Mouse (Mus musculus): ENCODE measurements at regions not wholly inside any gene's neighbourhood (a gene's known extent, or its start where the extent isn't known, plus 50 kb on each side); places are given as distances from the start of the nearest gene placed in this dataset.
"Not testable (repeated sequence)": the region's sequence is repeated elsewhere in the genome, so short reads cannot be mapped to it uniquely, and the experiment has no call there.

DNA sequence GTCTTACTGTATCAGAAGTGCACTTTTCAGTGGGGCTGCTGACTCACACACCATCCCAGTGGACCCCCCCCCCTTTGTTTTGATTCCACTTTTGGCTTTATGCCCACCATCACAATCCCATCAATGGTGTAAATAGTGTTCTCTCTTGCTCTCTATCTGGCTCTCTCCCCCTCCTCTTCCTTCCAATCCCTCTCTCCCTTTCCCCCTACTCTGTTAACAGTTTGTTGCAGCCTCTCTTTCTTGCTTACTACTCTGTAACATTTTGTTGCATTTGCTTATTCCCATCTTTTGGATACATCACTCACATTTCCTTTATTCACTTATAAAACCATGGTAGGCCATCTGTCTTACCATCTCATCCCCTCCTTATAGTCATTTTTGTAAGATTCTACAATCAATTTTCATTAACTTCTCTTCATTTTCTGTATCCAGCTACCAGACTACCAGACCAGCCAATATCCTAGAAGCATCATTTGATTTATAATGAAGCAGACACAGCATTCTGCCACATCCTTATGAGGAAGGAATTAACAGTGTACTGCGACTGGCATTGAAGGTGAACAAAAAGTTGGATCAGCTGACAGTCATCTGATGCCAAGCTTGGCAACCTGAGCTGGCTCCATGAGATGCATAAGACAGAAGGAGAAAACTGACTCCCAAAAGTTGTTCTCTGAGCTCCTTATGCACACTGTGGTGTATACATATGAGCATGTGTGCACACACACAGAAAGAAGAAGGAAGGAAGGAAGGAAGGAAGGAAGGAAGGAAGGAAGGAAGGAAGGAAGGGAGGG lies 181.5 kb upstream of the Plcz1 start:
- no peak for DNase-seq

DNA sequence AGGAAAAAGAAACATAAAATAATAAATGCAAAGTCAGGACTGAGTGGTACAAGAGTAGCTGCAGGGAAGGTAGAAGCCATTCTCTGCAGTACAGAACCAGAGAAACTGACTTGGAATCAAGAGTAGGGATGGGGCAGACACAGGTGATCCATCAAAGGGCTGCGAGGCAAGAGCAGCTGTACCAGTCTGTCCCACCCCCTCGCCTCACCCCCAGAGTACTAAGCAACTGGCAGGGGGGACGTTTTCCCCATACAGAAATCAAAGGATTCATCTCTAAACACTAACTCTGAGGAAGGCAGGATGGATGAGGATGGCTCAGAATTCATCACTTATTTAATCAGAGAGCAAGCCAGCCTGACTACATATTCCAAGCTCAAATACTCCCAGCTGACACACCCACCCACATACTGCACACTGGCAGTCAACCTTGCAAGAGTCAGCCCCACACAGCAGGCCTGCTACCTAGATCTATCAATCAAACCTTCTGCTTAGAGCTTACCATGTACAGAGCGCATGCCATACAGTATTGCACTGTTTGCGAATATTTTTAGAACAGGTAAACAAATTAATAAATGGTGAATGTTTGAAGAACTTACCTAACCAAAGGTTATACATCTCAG lies 180.5 kb upstream of the Plcz1 start:
- DNase-seq: peak; percentile 23 to 32

DNA sequence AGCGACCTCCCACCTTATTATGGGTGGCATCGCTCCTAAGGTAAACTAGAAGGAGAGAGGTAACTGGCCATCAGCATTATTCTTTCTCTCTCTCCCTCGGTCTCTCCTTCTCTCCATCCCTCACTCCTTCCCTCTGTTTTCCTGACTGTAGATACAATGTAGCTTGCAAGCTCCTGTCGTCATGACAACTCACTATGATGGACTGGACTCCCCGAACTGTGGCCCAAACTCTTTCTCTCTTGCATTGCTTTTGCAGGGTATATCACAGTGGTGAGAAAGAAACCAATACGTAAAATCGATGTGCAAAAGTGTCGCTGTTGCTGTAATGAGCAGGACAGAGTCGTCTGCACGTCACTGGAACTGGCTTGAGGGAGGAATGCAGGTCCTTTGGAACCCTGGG lies 177.5 kb upstream of the Plcz1 start:
- no peak for DNase-seq

DNA sequence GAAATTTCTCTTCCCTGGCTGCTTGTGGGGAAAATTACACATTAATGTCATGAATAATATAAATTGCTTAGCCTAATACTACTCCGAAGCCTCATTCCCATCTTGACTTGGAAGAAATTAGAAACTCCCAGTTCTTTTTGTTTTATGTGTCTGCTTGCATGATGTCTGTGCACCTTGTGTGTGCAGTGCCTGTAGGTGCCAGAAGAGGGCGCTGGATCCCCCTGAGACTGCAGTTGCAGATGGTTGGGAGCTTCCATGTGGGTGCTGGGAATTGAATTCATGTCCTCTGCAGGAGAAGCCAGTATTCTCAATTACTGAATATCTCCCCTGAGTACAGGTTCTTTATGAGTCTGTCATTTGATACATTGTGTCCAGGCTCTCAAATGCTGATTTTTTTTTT lies 171.1 kb upstream of the Plcz1 start:
- DNase-seq: no peak

DNA sequence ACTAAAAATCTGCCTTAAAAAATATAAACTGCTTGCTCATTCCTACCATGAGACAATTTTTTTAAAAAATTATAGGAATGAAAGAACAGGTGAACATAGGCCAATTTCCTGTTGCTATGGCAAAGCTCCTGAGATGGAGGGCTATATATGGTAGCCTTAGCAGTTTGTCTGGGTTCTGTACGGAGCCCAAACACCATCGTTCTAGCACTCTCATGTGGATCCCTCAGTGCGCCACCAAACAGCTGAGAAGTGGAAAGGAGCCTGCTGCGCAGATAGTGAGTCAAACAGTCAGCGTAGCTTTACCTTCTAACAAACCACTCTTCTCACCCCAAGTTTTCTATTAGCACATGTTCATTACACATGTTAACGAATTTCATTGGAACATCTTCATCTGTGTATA lies 168.9 kb upstream of the Plcz1 start:
- DNase-seq: no peak

DNA sequence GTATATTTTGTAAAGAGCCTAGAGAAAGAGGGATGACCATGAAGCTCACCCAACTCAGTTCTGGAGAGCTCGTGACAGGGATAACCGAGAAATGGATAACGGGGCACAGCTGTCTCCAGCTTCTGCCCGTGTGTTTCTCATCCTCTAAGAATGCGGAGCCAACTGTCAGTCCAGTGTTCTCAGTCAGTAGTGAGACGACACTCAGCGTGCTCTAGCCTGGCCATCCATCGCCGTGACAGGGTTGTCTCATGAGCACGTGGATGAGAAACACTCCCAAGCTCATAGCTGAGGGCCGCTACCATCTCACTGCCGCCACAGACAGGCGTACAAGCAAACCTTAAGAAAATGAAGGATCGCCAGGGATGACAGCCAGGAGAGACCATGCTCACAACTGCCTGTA lies 167.8 kb upstream of the Plcz1 start:
- no peak for DNase-seq

DNA sequence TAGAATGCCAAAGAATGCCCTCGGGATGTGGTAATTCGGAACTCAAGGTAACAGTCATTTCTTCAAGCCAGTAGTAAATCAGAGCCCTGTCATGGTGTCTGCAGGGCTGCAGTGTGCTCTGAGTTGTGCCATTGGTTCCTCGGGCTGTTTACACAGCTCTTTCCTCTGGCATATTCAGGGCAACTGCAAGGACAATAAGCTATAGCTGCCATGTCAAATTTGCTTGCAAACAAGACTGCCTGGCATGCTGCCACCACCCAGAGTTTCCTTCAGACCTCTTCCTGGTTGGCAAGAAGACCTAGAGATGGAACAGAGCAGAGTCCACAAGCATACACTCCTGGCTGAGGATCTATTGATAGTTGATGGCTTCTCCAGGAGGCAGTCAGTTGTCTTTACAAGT lies 167.1 kb upstream of the Plcz1 start:
- DNase-seq: no peak

DNA sequence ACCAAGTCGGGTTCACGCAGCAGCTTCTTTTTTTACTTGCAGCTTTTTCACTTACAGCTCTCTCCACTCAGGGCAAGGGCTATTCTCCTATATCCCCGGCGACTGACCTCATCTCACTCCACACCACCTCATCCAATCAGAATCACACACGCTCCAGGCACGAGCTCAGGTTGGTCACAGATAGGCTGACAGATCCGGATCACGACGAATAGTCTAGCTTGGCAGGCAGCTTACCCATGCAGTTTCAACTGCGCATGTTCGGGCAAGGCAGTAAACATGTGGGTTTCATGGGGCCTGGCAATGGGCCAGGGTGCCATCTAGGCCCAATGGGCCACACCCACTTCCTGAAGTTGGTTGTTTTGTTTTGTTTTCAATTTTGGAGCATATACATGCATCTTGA lies 165.4 kb upstream of the Plcz1 start:
- not testable (repeated sequence) for DNase-seq

DNA sequence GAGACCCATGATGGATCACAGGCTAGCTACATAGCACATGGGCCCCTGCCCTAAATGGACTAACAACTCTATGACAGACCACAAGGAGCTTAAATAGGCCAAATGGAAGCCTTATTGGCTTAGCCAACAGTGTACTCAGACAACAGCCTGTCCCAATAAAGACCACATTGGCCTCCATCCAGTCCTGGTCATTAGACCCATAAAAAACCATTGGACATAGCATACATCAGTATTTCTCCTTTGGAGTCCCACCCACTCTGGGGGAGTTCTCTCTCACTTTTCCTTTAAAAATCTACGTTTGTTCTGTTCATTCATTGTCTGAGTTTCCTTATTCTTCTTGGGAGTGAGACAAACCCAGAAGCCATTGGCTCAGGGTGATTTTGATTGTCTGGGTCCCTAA lies 160.1 kb upstream of the Plcz1 start:
- DNase-seq: no peak

DNA sequence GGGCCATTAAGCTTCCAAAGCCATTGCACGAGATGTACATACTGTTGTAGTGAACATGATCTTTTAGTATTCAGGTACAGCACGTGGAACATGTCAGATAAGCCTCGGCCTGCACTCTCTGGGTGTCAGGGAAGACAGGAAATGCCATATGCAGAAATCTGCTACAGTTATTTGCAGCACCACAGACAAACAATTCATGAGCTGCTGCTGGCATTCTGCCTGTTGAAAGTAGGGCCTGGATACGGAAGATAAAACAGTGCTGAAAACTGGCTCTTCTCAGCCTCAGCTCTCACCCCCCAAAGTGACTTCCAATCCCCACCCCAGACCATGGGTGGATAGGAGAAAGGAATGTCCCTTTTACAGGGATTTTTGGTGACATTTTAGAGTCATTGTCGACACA lies 159.1 kb upstream of the Plcz1 start:
- no peak for DNase-seq

DNA sequence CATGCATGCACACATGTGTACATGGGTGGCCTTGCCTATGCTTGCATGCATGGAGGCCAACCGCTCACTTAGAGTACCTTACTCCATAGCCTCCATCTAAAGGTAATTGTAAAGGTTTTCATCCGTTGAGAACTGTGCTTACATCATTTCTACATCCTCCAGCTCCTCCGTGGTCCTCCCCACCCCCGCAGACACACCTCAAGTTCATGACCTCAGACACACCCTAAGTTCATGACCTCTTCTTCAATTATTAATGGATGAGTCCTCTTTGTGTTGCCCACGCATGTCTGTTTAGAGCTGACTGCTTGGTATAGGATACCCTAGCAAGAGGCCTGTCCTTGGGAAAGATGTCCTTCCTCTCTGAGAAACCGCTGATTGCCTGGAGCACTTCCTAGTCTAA lies 156.8 kb upstream of the Plcz1 start:
- no peak for DNase-seq

DNA sequence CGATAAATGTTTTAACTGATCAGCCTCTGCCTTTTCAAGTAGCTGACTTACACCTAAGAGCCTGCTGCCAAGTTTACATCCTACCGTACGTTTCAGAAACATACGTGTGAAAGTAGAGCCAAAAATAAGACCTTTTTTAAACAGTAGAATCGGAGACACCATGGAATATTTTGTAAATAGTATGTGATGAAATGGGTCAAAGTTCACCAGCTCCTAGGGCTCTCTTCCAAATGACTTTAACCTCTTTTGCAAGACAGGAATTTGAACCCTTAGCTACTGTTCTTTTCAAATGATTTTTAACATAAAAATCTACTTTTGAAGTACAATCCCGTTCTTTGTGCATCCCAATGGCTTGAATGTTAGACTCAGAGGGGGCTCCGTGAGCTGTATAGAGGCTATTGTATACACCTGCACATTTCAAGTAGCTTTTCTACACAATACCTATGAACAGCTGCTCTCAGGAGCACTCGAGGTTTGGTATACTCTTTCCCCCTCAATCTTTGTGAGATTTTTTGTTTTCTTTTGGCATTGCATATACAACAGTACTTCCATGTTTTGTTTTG lies 155.9 kb upstream of the Plcz1 start:
- no peak for DNase-seq

DNA sequence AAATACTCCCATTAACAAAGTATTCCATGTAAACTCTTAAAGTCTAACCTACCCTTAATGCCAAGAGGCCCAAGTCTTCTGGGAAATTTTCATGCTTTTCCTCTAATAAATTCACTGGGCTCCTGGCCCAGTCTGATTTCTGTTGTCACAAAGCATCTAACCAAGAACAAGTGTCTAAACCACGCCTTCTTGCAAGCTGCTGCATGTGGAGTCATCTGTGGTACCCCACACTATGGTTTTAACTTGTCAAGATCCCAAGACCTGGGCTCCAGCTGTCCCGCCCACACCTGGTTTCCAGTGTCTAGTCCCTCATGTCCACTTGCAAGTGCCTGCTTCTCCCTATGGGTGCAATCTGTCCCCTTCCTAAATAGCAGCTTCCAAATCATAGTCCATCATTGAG lies 153.0 kb upstream of the Plcz1 start:
- DNase-seq: peak; percentile 24 to 26

DNA sequence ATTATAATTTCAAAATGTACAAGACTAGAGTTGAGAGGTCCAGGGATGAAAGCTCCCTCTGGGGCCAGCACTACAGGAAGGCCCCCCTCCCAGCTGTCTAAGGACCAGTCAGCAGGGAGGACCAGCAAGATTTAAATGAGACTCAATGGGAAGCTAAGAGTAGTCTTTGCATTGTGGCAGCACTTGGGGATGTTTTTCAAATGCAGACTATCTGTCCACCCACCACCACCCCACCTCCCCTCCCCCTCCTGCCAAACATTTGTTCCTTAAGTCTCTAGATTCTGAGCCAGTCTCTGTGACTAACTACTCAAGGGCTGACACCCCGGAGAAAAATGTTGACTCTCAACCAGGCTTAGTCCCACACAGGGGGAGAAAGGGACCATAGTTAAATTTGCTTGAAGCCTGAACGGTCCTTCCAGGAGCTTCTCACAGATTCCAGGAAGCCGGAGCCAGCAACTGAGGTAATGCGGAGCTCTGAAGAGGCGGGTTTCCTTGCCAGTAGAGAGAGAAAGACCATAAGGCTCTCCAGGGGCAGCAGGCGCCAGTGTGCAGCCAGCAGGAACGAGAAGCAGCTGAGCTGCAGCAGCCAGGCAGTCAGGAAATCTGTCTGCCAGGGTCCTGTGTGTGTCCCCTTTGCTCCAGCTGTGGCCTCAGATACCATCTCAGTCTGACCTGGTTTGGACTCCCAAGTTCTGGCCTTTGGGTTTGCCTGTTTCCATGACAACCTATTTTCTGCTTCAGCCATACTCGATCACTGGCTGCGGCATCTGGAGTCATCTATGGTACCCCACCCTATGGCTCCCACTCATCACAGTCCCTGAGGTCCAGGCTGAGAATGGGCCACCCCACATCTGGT lies 152.1 kb upstream of the Plcz1 start:
- no peak for DNase-seq

DNA sequence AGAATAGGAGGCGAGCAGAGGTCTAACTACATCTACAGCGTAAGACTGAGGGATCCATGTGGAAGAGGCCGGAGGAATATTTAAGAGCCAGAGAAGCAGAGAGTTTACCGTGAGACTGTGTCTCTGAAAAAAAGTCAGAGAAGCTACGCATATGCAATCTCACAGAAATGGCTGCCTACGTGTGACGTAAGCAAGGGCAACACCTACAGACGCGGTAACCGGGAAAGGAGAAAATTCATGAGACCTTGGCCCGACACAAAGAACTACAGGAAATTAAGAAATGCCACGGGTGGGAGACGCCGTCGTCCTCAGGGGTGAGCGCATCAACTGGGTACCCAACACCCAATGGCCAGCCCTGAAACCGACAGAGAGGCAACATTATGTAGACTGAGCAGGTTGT lies 151.3 kb upstream of the Plcz1 start:
- no peak for DNase-seq

DNA sequence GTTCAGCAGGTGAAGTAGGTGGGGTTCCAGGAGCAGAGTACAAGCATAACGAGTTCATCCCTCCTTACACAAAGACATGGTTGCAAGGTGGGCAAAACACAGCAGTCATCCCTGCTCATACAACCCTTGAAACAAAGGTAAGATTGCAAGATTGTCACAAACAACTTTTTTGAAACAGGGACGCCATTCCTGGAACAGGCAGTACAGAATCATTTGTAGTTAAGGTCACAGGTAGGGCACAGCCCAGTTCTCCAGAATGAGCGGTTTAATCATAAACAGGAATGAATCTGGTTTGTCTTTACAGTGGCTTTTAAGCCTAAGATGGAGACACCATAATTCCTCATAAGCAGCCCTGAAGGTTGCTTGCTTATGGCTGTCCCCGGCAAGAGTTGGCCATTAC lies 150.1 kb upstream of the Plcz1 start:
- no peak for DNase-seq

DNA sequence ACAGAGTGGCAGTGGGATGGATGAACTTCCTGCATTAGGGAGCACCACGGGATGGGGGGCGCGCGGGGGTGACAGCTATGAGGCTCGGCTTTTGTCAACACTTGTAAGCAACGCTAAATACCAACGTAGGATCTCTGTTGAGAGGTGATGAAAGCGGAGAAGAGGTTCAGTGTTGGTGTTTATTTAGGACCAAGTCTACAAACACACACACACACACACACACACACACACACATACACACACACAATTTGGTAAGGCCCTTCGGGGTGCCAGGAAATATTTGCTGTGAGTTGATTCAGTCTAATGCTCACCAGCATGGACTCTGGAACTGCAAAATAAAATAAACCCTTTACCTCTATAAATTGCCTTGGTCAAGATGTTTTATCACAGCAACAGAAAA lies 148.3 kb upstream of the Plcz1 start:
- no peak for DNase-seq

DNA sequence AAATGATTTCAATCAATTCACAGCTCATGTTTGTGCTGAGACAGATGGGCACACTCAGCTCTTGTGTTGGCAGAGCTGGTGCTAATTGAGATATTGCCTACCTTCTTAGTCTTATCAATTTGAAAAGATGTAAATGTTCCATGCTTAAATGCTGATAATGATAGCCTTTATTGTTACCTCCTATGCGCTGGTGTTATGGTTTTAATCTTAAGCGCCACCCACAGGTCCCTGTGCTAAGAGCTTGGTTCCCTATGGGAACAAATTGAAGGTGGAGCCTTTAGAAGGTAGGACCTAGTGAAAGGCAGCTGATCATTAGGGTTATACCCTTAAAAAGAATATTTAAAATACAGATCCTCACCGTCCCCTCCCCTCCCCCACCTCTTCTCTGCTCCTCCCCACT lies 146.5 kb upstream of the Plcz1 start:
- no peak for DNase-seq

DNA sequence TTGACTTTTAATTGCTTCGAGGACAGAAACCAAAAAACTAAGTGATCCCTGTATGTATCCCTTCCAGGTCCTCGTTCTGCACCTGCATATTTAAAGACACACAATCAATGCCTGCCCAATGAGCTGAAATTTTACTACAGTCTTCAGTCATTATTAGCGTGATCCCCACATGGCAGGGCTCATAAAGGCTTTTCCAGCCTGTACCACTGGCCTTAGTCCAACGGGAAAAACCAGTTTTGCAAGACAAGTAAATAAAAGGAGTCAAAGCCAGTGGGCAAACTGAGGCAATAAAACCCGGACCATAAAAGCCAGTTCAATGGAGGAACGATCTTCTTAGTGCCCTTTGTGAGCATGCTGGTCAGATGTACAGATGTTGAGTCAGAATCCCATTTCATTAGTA lies 145.8 kb upstream of the Plcz1 start:
- no peak for DNase-seq

DNA sequence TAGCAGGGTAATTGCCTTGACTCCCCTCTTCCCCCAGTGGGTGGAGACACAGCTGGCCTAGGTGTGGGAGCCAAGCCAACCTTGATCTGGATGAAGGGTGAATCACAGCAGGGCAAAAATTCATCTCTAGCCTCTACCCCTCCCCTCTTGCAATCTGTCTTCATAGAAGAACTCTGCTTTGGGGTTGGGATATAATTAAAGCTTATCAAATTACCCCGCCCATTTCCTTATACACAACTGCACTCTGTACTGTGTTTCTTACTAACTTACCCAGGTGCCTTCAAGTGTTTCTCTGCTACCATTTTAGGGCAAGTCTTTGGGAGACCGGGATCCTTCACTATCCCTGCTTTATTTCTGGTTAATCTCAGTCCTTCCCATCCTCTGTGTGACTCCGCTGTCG lies 138.7 kb upstream of the Plcz1 start:
- no peak for DNase-seq

DNA sequence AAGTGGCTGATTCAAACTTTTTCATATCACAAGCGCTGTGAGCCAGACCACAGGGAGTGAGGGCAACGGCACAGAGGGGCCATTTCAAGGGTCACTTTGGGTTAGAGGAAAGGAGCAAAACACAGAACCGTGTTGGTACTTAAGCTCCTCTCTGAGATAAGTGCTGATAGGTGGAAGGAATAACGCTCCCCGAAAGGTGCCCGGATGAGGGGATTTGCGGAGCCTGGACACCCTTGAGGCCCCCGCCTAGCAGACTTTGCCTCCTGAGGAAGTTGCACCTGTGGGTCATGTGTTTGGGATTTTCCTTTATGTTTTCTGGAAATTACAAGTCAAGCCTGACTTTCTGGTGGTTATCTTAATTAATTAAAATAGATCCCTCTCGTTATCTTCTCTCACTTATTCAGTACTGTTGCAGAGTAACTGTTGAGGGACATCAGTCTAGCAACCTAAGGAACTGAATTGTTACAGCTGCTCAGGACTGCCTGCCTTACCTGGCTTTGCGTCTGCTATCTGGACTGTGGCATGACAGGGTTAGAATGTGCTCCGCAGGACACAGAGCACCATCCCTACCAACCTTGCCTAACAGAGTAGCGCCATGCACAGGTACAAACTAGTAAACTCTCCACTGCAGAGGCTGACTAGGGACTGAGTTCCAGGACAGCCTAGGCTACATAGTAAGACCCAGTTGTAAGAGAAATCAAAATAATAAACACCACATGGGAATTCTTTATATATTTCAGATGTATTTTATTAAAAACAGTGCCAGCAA lies 137.4 kb upstream of the Plcz1 start:
- no peak for DNase-seq

DNA sequence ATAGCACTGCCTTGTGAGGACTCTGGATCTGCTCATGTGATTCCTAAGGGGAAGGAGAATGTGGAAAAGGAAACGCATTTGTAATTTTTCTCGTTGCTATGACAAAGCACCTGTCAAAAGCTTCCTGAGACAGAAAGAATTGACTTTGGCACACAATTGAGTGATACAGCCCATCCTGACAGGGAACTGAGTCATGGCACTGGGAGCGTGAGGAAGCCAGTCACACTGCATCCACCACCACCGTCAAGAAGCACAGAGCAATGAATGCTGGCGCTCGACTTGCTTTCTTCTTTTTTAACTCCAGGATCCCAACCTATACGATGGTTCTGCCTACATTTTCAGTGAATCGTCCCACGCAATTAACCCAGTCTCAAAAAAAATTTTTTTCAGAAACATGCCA lies 131.5 kb upstream of the Plcz1 start:
- no peak for DNase-seq

DNA sequence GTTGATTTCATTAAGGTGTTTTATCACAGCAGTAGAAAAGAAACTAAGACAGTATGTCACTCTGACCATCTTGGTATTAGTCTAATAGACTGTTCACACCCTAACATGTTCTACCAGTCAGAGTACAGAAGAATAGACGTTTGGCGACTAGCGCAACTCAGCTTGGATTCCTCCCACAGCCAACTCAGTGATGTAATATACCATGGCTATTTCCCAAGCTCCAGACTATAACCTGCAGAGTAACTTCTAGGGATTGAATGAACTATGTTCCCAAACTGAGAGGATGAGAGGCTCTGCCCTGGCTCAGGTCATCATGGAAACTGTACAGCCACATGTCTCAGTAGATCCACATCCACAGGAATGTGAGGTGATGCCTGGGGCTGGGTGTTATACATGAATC lies 128.6 kb upstream of the Plcz1 start:
- DNase-seq: no peak
